Mouse (Mus musculus): ENCODE results near the gene Tcte2. TPM values are rescaled to one million over a fixed set of nuclear protein-coding genes. Genes with fewer than 3 reads are reported as not detected.
"Not testable (repeated sequence)": the region's sequence is repeated elsewhere in the genome, so short reads cannot be mapped to it uniquely, and the experiment has no call there.

Tcte2 gene
- 12.1 and 13.8 TPM in 2 replicates for polyA plus RNA-seq (2012; rRNA removed)

DNA sequence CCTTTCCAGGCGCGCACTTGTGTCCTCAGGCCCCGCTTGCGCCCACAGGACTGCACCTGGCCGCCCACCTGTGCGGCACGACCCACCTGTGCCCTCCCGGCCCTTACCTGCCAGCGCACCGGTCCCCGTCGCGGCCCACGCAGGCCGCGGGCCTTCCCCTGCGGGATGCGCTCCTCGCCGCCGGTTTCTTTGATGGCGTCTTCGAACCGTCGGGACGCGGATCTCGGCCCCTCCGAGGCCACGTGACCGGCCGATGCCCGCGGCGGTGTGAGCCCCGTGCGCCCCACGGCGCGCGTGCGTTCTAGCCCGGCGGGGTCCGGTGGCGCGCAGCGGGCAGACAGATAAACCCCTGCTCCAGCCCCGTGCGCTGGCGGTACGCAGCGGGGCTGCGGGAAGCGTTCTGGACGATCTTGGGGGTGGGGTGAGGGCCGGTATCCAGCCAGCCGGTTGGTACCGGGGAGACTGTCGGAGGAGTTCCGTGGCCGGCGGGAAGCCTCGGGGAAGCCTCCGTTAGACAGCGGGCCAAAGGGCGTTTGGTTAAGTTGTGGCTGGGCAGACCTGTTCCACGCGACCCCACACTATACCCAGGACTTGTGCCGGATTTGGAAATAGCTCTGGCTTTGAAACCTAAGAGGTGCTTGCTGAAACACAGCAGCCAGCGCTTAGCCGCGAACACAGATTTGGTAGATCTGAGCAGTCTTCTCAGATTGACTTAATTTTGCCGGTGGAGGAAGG is at the start of gene Tcte2:
Tcte2 (minus strand) TSS at position 647 of the 735 bp plus-strand sequence.
- H3K4me1 ChIP-seq (ENCODE audit: control insufficient read depth, insufficient read depth, low read length), result peaks cover 11% of the 10 kb centered on the region
- under 1% methylated on average over 74 of the region's 74 CpGs for WGBS
- peak within 1 kb of the TSS; percentile 91 for H3K27ac ChIP-seq (ENCODE audit: insufficient read depth, low read length)
- no peaks in the 10 kb centered on the region for H3K27me3 ChIP-seq (ENCODE audit: control insufficient read depth, insufficient read depth, low read length)
- TF ChIP-seq POLR2A (IDR thresholded peaks at IDR 0.05; ENCODE audit: borderline replicate concordance, insufficient read depth, low read length), result no peak
- TF ChIP-seq CTCF (IDR thresholded peaks at IDR 0.05; ENCODE audit: borderline replicate concordance, insufficient read depth, low read depth, low read length), result no peak
- DNase-seq, result peak; percentile 66 to 75
- peak within 1 kb of the TSS; percentile 91 for H3K4me3 ChIP-seq (replicated peaks; ENCODE audit: insufficient read depth, low read depth, low read length)

DNA sequence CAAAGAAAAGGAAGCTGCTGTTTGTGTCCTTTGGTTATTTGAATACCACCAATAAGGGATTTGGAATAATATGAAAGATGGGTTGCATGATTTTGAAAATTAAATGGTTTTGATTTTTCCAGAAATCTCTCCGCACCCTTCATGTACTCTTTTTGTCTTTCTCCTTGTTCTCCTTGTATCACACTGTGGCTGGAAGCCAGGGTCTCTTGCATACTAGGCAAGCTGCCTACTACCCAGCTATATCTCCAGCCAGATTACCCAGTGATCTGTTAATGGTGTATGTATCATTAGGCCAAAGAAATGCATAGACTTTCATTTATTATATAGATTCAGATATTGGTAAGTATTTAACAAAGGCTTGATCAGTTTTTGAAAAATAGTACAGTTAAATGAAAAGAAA is 44.4 kb upstream of the Tcte2 start:
- no peaks in the 10 kb centered on the region for H3K27me3 ChIP-seq (ENCODE audit: control insufficient read depth, insufficient read depth, low read length)
- no peak overlapping the region for H3K4me3 ChIP-seq (replicated peaks; ENCODE audit: insufficient read depth, low read depth, low read length)
- DNase-seq, result no peak
- H3K4me1 ChIP-seq (ENCODE audit: control insufficient read depth, insufficient read depth, low read length), result 0 out of 2 replicates have a peak, but pooled peaks cover 2% of the 10 kb centered on the region
- TF ChIP-seq CTCF (IDR thresholded peaks at IDR 0.05; ENCODE audit: borderline replicate concordance, insufficient read depth, low read depth, low read length), result no peak
- H3K27ac ChIP-seq (ENCODE audit: insufficient read depth, low read length), result no peak overlapping the region
- 57% methylated on average over 1 of the region's 1 CpGs for WGBS

- no peak for DNase-seq
- Histone ChIP-seq H3K27ac (ENCODE audit: insufficient read depth, low read length) (no peak overlapping the region), H3K4me3 (replicated peaks; ENCODE audit: insufficient read depth, low read depth, low read length) (no peak overlapping the region), H3K27me3 (ENCODE audit: control insufficient read depth, insufficient read depth, low read length) (no peaks in the 10 kb centered on the region), H3K4me1 (ENCODE audit: control insufficient read depth, insufficient read depth, low read length) (peaks cover 6% of the 10 kb centered on the region; the same call in 1 of the 2 replicates)
- WGBS, result 77% methylated on average over 2 of the region's 2 CpGs
- TF ChIP-seq CTCF (IDR thresholded peaks at IDR 0.05; ENCODE audit: borderline replicate concordance, insufficient read depth, low read depth, low read length) (no peak), POLR2A (IDR thresholded peaks at IDR 0.05; ENCODE audit: borderline replicate concordance, insufficient read depth, low read length) (no peak)
Observed at GRCm38 (mm10) chr17:13802836-13803408, 41.3 kb upstream of the Tcte2 start.

DNA sequence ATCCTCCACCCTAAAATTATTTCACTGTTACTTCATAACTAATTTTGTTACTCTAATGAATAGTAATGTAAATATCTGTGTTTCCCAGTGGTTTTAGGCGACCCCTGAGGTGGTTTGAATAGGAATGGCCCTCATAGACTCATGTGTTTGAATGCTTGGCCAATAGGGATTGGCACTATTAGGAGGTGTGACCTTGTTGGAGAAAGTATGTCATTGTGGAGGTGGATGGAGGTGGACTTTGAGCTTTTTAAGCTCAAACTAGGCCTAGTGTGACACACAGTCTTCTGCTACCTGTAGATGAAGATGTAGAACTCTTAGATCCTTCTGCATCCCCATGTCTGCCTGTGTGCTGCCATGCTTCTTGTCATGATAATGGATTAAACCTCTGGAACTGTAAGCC is 36.1 kb upstream of the Tcte2 start:
- WGBS, result 85% methylated on average over 1 of the region's 1 CpGs
- DNase-seq, result no peak
- no peaks in the 10 kb centered on the region for H3K27me3 ChIP-seq (ENCODE audit: control insufficient read depth, insufficient read depth, low read length)
- no peak overlapping the region for H3K4me3 ChIP-seq (replicated peaks; ENCODE audit: insufficient read depth, low read depth, low read length)
- peaks cover 6% of the 10 kb centered on the region; the same call in 1 of the 2 replicates for H3K4me1 ChIP-seq (ENCODE audit: control insufficient read depth, insufficient read depth, low read length)
- TF ChIP-seq CTCF (IDR thresholded peaks at IDR 0.05; ENCODE audit: borderline replicate concordance, insufficient read depth, low read depth, low read length) (no peak), POLR2A (IDR thresholded peaks at IDR 0.05; ENCODE audit: borderline replicate concordance, insufficient read depth, low read length) (no peak)
- H3K27ac ChIP-seq (ENCODE audit: insufficient read depth, low read length), result no peak overlapping the region

GRCm38 (mm10) chr17:13790033-13790432 is 28.4 kb upstream of the Tcte2 start:
- not testable (repeated sequence) for H3K4me1 ChIP-seq (ENCODE audit: control insufficient read depth, insufficient read depth, low read length); H3K27ac ChIP-seq (ENCODE audit: insufficient read depth, low read length); H3K27me3 ChIP-seq (ENCODE audit: control insufficient read depth, insufficient read depth, low read length); H3K4me3 ChIP-seq (replicated peaks; ENCODE audit: insufficient read depth, low read depth, low read length); DNase-seq
- WGBS, result 86% methylated on average over 2 of the region's 2 CpGs

GRCm38 (mm10) chr17:13783469-13783868 is 21.8 kb upstream of the Tcte2 start:
- Histone ChIP-seq H3K4me3 (replicated peaks; ENCODE audit: insufficient read depth, low read depth, low read length) (no peak overlapping the region), H3K27me3 (ENCODE audit: control insufficient read depth, insufficient read depth, low read length) (no peaks in the 10 kb centered on the region), H3K27ac (ENCODE audit: insufficient read depth, low read length) (no peak overlapping the region), H3K4me1 (ENCODE audit: control insufficient read depth, insufficient read depth, low read length) (peaks cover 13% of the 10 kb centered on the region)
- DNase-seq, result no peak
- whole genome bisulfite sequencing, result 80% methylated on average over 1 of the region's 1 CpGs
- TF ChIP-seq POLR2A (IDR thresholded peaks at IDR 0.05; ENCODE audit: borderline replicate concordance, insufficient read depth, low read length) (no peak), CTCF (IDR thresholded peaks at IDR 0.05; ENCODE audit: borderline replicate concordance, insufficient read depth, low read depth, low read length) (no peak)

GRCm38 (mm10) chr17:13781948-13782347 is 20.3 kb upstream of the Tcte2 start:
- 17% methylated on average over 5 of the region's 5 CpGs for WGBS
- TF ChIP-seq POLR2A (IDR thresholded peaks at IDR 0.05; ENCODE audit: borderline replicate concordance, insufficient read depth, low read length) (no peak), CTCF (IDR thresholded peaks at IDR 0.05; ENCODE audit: borderline replicate concordance, insufficient read depth, low read depth, low read length) (no peak)

DNA sequence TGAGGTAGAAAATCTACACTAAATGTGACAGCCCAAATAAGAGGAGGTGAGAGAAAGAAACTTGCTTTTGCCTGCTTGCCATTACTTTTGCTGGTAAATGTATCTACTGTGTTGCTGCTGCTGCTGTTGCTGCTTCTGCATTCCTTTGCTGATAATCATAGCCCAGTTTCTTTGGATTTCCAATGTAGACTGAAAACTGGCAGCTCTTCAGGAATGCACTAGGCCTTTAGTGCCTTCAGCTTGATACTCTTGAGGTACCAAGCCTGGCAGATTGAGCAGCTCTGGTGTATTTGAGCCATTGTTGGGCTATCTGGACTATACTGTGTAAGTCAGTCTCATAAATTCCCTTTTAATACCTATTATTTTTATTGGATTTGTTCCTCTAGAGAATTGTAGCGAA is 17.2 kb upstream of the Tcte2 start:
- DNase-seq, result no peak
- no peak overlapping the region for H3K4me3 ChIP-seq (replicated peaks; ENCODE audit: insufficient read depth, low read depth, low read length)
- H3K27me3 ChIP-seq (ENCODE audit: control insufficient read depth, insufficient read depth, low read length), result no peaks in the 10 kb centered on the region
- peaks cover 20% of the 10 kb centered on the region for H3K4me1 ChIP-seq (ENCODE audit: control insufficient read depth, insufficient read depth, low read length)
- 98% methylated on average over 1 of the region's 1 CpGs for WGBS
- no peak overlapping the region for H3K27ac ChIP-seq (ENCODE audit: insufficient read depth, low read length)
- TF ChIP-seq POLR2A (IDR thresholded peaks at IDR 0.05; ENCODE audit: borderline replicate concordance, insufficient read depth, low read length) (no peak), CTCF (IDR thresholded peaks at IDR 0.05; ENCODE audit: borderline replicate concordance, insufficient read depth, low read depth, low read length) (no peak)

More at GRCm38 (mm10) chr17:13781948-13782347, 20.3 kb upstream of the Tcte2 start:
- Histone ChIP-seq H3K4me3 (replicated peaks; ENCODE audit: insufficient read depth, low read depth, low read length) (no peak overlapping the region), H3K27ac (ENCODE audit: insufficient read depth, low read length) (peak overlapping the region; percentile 57), H3K27me3 (ENCODE audit: control insufficient read depth, insufficient read depth, low read length) (no peaks in the 10 kb centered on the region), H3K4me1 (ENCODE audit: control insufficient read depth, insufficient read depth, low read length) (peaks cover 20% of the 10 kb centered on the region)
- DNase-seq, result peak; percentile 63 to 83

Measured in cerebellum, adult 2 months (tissue).